Mouse (Mus musculus): ENCODE data around the gene Ptprd. TPM values are rescaled to one million over a fixed set of nuclear protein-coding genes. Genes with fewer than 3 reads are reported as not detected.

The Ptprd gene
- total RNA-seq (2021): 1 to 10 TPM; 7.3 to 9.6 TPM

DNA sequence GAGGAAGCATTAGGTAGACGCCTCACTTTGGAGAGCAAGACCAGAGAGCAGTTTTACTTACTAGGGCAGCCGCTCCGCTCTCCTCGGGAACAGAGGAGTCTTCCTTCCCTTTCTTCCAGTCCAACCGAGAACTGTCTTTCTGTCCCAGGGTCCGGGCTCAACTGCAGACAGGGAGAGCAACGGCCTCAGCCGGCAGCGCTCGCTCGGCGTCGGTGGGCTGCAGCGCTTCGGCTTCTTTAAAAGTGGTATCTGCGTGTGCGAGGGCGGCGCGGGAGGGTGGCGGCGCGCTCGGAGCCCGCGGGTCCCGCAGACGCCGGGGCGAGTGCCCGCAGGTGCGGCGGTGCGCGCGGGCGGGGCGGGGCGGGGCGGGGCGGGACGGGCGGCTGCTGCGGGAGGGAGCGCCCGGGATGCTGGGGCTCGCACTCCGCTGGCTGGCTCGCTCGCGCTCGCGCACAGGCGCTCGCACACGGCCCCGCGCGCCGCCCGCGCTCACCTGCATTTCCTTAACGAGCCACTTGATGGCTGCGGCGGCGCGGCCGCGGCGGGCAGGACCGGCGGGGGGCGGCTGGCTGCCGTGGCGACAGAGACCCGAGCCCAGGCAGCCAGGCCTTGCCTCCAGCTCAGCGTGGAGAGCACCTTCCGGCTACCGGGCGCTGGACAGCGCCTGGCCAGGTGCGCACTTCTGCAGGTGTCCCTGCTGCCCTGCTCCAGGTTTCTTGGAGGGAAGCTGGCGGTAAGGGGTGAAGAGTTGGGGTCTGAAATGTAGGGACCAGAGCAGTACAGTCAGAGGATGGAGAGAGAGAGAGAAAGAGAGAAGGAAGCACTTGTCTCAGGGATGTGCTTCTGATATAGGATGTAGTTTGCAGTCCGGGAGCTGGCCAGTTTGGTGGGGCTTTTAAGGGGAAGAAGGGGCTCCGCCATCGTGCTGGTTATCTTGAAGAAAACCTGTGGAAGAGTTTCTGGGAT is at the start of gene Ptprd:
Gene Ptprd, minus strand, starts transcription at position 433 of the 966 bp plus-strand sequence.
- intact Hi-C loops (cut with DNase I): no loop called here
- DNase-seq: no peak

DNA sequence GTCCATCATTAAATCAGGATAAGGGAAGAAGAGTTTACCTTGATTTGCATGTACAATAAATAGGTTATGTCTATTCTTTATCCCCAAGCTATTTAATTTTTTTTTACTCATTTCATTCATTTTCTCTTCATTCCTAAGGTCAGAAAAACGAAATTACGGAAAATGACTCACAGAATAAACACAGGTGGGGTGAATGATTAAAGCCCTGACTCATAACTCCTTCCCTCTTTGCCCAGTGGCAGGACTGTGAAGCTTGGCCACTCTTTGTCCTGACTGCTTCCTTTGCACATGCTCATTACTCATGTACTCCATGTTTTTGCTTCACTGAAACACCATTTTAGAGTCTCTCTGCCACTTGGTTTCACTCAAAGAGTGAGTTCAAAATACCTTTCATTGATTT is 24.1 kb upstream of the Ptprd start:
- intact Hi-C loops (cut with DNase I): no loop called here
- DNase-seq: no peak

DNA sequence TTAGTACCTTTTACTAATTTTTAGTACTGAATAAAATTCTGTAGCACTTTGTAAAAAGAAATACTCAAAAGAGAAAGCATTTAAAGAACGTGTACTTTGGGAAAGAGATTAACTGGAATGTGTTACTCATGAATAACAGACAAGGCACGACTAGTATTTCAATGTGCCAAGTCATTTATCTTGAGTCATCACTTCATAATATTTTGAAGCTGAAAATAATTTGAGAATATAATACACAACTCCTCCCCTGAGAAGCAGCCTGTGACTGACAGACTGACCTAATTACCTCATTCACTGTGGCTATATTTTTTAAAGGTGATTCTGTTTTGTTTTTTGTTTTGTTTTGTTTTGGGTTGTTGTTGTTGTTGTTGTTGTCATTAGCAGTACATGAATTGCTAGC is 23.6 kb upstream of the Ptprd start:
- DNase-seq: no peak
- intact Hi-C loops (cut with DNase I): no loop called here

DNA sequence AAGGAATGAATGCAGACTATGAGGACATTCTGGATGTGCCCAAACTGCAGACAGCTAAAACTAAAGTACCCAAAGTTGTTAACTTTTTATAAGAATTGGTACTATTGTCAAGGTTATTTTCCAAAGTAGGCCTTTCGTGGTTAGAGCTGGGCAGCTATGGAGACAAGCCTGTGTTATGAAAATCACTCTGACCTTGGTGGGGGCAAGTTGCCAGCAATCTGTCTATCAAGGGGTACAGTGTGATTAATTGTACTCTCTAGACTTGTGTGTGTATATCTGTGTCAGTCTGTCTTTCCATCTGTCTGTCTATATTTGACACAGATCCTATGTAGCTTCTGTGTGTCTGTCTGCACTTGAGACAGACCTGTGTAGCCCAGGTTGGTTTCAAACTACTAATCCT is 22.9 kb upstream of the Ptprd start:
- intact Hi-C loops (cut with DNase I): no loop called here
- DNase-seq: no peak

DNA sequence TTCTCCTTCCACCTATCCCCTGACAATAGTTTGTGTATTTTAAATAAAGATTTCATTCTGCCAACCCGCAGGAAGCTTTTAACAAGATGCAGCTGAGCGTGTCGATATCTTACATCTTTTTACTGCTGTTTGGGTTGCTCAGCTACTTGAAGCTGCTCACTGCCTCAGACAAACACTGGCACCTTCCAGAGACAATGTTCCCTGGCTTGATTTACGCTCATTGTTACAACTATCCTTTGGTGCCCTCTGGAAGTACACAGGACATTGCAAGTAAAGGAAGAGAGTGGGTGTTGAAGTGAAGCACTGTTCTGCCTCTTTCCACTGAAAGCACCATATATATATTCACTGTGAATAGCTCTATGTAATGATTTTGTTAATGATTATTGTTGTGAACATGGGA is 2.2 kb upstream of the Ptprd start:
- intact Hi-C loops (cut with DNase I): no loop called here
- no peak for DNase-seq

DNA sequence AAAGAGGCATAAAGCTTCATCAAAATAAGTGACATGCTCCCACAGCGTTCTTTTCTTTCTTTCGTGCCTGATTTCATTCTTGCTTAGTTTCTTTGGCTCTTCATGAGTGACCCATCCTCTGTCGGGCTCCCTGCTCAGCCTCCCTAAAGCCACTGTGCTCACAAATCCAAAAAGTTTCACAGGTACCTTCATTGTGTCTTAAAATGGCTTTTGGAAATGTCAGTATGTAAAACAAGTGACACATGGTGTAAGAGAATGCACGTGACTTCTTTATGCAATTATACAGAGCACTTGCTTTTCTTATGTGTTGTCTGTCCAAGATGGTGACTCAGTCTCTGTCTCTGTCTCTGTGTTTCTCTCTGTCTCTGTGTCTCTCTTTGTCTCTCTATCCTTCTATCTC is 1.2 kb upstream of the Ptprd start:
- intact Hi-C loops (cut with DNase I): no loop called here
- DNase-seq: no peak

DNA sequence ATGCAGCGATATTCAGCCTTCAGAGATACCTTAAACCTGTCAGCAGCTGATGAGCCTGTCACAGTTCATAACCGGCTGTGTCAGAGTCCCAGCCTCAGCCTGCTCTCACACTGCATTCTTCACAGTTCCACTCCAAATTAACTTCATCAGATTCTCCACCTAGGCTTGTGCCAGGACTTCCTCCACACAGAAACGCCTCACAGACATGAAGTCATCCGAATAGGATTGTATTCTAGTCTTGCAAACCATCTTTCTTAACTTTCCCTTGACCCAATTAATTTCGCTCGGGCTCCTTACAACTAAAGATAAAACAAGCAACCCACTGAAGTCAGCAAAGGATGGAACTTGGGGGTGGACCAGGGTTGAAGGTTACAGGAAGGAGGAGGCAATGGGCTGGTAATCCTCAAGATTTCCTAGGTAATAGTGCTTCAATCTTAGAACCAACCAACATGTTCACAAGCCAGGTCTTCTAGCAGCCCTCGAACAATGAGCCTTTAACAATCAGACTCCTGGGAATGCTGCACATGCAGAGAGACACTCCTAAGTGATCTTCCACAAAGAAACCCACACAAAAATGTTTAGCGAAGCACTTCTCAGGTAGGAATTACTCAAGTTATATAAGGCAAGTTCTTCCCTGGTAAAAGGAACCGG is 758 bp downstream of the Ptprd start:
- intact Hi-C loops (cut with DNase I): no loop called here
- no peak for DNase-seq

DNA sequence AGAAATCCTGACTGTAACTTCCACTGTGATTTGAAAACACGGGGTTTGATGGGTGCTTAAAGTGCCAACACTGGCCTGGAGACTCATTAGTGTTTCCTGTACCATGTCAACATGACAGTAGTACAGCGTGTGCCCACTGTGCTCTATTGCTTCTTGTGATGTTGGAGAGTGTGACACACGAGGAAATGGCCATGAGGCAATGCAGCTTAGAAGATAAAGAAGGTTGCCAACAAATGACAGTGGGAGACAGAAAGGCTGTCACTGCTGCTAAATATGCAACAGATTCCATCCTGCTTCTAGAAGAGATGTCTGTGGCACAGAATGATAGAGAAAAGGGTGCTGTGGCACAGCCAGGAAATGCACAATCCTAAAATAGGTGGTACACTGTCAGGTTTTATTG is 6.7 kb downstream of the Ptprd start:
- intact Hi-C loops (cut with DNase I): no loop called here
- no peak for DNase-seq

DNA sequence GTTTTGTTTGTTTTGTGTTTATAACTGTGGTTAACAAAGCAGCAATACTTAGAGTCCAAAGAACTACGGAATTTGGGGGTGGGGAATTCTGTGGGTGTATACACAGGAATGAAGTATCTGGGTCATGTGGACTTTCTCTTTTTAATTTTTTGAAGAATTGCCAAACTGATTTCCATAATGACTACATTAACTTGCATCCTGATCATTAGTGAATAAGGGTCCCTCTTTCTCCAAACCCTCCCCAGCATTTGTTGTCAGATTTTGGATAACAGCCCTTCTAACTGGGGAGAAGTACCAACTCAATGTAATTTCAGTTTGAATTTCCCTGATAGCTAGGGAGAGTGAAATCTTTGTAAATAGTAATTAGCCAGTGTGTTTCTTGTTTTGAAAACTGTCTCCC is 43.3 kb downstream of the Ptprd start:
- intact Hi-C loops (cut with DNase I): no loop called here
- DNase-seq: no peak

DNA sequence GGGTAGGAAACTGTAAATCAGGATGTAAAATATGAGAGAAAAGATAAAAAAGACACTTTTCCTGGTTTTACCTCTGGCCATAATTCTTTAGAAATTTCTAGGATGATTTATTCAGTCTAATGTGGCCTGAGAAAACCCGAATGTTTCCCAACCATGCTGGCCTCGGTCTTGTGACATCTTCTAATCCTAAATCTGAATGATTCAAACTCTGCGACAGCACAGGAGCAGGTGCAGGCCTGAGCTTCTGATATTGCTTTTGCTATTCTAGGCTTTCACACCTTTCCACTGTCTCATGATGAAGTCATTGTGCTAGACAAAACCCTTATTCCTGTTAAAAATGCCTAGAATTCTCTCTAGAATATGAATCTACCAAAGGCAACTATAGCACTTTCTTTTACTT is 51.3 kb downstream of the Ptprd start:
- intact Hi-C loops (cut with DNase I): no loop called here
- DNase-seq: no peak

DNA sequence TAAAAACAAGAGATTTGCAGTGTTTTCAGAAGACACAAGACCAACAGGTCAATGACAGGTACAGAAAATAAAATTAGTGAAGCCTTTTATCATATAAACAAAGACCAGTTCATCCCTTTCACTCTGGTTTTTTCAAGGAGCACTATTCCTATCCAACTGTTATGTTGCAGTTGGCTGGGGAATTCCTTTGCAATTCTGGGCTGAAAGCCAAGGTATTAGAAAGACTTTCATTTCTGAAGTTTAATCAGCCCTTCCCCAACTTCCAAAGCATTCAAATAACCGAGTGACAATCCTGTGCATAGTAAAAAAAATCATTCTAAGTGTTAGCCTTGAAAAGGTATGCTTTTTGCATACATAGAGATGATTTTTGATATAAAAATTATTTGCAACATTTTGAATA is 61.2 kb downstream of the Ptprd start:
- DNase-seq: no peak
- intact Hi-C loops (cut with DNase I): no loop called here

DNA sequence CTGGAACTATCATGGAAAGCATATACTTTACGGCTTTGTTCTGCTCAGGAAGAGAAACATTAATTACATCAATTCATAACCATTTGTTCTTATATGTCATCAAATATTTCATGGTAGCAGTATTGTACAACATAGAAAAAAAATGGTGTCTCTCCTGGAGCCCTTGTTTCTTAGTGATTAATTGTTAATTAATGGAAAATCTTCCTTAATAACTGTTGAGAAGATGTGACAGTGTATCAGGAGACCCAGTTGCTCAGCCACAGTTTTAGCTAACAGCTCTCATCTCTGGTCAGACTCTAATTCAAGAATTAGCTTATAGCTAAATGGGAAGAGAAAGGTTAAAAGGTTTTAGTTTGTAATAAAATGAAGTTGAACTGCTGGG is 69.0 kb downstream of the Ptprd start:
- intact Hi-C loops (cut with DNase I): no loop called here
- no peak for DNase-seq

DNA sequence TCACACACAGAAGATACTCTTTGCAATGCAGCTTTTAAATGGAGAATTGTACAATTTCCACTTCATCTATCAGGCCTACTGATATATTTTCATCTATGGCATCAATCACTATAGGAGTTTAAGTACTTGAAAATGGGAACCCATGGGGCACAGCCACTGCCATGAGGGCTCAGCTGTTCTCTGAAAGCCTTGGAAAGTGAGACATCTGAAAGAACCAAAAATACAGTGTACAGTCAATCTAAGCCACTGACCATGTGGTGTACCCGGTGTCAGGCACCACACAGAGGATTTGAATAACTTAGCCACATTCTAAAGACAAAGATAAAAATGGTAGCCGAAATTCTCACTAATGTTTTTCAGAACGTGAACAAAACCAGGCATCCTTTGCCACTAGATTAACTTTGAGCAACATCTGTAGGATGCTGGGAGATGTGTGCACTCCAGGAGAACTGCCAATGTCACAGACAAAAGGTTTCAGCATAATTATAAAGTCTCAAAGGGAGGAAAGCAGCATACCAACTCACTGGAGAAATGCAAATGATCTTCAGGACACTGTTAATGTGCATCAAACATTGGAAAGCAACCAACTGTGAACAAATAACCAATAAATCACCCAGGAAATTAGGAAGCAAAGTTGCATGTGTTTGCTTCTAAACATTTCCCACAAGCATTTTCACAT is 69.5 kb downstream of the Ptprd start:
- no peak for DNase-seq
- intact Hi-C loops (cut with DNase I): no loop called here

DNA sequence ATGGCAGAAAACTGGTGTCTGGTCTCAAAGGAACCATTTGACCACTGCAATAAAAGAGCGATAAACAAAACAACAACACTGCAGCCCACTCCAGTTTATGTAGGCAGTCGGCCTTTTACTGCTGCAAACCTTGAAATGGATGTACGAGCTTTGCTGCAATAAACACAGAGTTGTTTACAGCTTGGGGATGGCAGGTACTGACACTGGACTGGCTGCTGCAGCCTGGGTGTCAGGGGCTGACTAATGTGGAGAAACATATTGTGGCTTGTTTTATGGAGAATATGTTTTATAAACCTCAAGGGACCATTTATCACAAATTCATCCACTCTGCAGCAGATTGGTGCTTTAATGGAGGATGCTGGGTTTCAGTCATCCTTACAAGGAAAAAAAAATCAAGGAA is 100.9 kb downstream of the Ptprd start:
- intact Hi-C loops (cut with DNase I): no loop called here
- DNase-seq: no peak

DNA sequence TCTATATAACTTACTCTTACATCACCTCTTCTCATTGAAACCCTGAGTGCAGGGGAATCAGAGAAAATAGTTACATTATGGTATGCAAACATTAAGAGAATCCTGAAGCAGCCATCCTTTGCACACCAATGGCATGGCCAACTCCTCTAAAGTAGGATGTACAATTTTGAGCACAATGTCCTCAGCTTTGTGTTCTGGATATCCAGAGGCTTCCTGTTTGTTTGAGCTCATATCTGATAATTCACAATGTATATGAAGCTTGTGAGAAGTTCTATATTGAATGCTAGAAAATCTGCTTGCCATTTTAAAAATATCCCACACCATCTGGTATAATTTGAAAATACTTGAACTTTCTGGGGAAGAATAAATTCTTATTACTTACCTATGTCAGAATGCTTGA is 114.2 kb downstream of the Ptprd start:
- intact Hi-C loops (cut with DNase I): no loop called here
- no peak for DNase-seq

DNA sequence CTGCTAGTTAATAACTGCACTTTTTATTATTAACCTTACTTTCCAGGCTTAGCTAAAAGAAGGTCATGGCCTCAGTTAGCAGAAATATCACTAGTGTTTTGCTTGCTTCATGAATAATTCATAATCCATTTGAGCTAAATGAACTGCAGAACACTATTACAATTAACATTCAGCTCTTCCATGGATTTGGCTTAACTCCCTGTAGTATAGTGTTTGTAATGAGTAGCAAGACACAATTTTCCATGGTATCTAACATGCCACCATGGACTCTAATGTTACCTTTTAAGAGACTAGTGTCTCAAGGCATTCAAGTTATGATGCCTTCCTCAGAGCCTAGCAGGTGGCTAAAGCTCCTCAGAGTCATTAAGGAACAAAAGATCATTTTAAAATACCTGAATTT is 129.0 kb downstream of the Ptprd start:
- no peak for DNase-seq
- intact Hi-C loops (cut with DNase I): no loop called here

DNA sequence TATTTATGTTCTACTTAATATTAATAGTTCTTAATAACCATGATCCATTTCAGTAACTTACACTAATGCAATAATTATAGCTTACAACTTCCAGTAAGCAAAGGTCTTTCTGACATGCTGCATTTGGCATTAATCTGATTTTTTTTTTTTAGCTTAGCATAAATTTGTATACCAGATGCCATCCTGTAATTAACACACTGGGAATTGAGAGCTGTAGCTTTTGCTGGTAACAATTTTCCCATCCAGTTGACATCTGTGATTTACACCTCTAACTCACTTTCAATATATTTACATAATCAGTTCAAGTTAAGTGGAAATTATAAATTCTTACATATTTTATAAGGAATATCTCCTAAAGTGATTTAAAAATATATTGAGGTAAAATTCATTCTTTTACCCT is 134.3 kb downstream of the Ptprd start:
- no peak for DNase-seq
- intact Hi-C loops (cut with DNase I): no loop called here

DNA sequence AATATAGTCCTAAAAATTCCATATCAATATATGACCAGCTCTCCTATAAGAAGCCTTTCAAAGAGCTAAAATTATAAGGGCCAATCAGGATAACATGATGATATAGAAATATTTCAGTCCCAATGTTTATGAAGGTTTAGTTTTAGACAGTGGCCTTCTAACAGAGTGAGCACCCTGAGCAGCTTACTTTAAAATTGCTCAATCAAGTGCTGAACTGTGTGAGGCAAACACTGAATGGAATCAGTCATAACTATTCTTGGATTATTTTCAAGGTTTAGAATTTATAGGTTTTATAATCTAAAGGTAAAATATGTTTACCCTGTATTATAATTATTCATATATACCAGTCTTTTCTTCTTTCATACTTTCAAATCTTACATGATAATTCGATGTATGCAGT is 134.7 kb downstream of the Ptprd start:
- no peak for DNase-seq
- intact Hi-C loops (cut with DNase I): no loop called here

DNA sequence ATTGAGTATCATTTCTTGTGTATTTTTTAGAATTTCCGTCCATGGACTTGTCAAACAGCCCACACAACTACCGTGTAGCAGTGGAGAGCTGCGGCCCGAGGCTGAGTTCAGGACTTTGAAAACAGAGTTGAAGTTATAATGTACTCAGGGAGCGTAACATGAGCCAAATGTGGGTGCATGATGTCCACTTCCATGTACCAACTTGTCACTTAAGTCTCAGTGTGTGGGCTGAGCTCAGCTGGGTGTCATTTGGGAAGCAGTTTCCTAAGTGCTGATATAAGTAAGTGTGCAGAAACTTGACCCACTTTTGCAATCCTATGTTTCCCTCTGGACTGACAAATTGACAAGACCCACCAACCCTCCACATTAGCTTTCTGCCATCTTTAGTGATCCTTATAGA is 173.4 kb downstream of the Ptprd start:
- intact Hi-C loops (cut with DNase I): no loop called here
- no peak for DNase-seq

DNA sequence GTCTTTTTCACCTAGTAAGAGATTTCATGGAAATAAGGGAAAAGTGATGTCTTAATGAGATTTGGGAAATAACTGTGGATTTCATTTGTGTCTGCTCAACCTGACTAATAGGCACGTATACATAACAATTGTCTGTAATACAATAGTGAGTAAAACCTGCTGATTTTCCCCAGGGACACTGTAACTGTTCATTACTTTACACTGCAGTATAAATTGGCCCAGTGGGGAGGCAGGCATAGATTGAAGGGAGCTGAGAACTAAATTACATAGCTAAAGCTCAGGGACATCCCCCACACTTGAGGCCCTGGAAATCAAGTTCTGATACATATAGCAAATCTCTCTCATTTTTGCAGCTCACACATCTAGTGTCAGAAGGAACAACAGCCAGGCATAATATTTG is 209.7 kb downstream of the Ptprd start:
- intact Hi-C loops (cut with DNase I): no loop called here
- no peak for DNase-seq

DNA sequence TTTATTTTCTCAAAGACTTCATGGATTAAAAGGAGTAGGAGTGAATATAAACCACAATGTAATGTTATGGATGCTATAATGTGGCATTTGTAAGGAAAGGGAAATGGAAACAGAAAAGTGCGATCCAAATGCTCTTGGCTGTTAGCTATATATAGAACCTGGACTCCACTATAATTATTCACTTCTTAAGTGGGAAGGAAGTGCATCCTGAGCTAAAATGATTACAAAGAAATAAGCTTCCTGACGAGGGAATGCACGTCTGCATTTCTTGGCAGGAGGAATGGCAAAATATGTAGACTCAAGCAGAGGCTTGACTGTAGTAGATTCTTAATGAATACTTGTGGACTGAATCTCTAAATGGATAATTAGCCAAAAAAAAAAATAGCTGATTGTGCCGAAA is 219.1 kb downstream of the Ptprd start:
- intact Hi-C loops (cut with DNase I): no loop called here
- DNase-seq: no peak

DNA sequence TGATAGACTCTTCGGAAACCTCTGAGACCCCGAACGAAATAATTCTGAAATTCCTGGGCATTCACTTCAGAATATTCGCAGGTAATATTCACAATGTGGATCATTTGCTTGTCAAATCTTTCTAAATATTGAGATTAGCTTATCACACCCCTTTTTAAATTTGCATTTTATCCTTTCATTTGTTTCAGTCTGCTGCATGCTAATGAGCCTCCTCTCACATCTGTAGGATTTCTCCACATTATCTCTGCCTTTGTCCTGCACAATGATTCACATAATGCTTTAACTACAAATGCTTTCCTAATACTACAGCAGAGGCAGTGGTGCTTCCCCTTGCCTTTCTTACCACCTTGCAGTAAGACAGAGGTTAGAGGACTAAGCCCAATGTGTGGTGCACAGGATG is 229.7 kb downstream of the Ptprd start:
- intact Hi-C loops (cut with DNase I): no loop called here
- no peak for DNase-seq

Data from heart, postnatal 36 days (tissue).